Mouse (Mus musculus) left cerebral cortex, postnatal 10 days (tissue): ENCODE results near the gene H2-Ob. TPM values are rescaled to one million over a fixed set of nuclear protein-coding genes. Genes with fewer than 3 reads are reported as not detected.

Source experiments
- DNase-seq, 2 experiments: peaks; one replicate each; pipeline ENCODE4 v3.0.0; 2021 to 2022; ENCODE audit warnings: low spot score in 2 of 2, mixed read lengths in 1 of 2; ENCODE audit errors: extremely low spot score in 1 of 2
- intact Hi-C: fragments of 180-260 bp; cut with DNase I; formaldehyde crosslinking; loops from one replicate; pipeline ENCODE4 v1.15.1; 2025
- total RNA-seq, 2 experiments: library from RNA; stranded (reverse); gene quantifications; 2 replicates each; pipeline ENCODE4 v1.2.3; 2021

Gene H2-Ob
- total RNA-seq, 2 experiments from 2014 or later, result 0.39 TPM; not detected in 1

DNA sequence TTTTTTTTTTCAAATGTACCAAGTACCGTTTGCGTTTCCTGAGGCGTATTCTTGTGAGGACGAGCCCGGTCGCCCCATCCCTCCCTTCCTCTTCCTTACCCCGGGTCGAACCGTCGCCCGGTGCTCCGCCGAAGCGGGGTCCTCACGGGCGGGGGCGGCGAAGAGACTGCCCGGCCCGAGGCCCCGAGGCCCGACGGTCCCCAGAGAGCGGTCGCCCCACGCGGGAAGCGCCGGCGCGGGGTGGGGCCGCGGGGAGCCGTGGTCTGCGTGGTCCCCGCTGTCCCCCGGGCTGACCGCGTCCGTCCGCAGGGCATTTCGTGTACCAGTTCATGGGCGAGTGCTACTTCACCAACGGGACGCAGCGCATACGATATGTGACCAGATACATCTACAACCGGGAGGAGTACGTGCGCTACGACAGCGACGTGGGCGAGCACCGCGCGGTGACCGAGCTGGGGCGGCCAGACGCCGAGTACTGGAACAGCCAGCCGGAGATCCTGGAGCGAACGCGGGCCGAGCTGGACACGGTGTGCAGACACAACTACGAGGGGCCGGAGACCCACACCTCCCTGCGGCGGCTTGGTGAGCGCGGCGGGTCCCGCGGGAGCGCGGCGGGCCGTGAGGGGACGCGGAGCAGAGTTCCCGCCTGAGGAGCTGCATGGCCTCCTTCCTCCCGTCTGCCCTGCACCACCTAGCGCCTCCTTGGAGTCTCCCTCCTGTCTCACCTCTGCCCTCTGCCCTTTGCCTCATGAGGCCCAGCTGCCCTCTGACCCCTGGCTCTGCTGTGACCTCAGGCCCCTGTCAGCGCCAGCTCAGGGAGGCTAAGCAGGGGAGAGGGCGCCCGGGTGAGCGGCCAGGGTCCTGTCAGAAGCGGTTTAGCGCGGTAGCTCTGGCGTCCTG is 26.0 kb downstream of the H2-Ob start:
- intact Hi-C loops, result no loop called here
- DNase-seq, result no peak

DNA sequence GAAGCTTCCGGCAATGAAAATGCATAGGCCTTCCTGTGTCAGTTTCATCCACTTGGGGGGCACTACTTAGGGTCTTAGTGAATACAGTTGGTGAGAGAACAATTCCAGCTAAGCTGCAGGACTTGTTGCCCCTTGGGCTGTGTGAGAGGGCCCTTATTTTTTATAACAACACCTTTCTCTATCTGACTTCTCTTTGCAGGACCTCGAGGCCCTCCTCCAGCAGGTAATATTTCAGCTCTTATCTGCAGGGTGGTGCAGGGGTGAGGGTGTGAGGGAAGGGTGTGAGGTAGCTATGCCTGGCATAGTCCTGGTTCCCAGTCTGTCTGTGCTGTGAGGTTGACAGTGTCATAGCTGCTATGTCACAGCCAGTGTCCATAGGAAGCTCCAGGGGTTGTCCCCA is 29.6 kb downstream of the H2-Ob start:
- intact Hi-C loops, result no loop called here
- DNase-seq, result no peak

DNA sequence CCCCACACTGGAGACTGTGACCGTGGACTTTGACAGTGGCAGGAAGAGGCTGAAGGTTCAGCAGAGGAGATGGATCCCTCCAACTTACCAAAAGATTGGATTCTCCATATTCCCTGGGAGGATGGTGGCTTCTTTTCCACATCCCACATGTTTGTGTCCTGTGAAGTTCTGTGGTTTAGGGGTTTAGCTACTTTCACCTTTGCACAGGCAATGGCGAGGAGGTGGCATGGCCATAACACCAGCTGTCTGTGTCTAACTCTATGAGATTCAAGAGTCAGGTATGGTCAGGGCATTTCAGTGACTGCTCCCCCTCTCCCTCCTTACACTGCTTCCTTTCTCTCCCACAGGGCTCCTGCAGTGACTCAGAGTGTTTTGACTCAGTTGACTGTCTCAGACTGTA is 30.0 kb downstream of the H2-Ob start:
- DNase-seq, result no peak
- intact Hi-C loops, result no loop called here

DNA sequence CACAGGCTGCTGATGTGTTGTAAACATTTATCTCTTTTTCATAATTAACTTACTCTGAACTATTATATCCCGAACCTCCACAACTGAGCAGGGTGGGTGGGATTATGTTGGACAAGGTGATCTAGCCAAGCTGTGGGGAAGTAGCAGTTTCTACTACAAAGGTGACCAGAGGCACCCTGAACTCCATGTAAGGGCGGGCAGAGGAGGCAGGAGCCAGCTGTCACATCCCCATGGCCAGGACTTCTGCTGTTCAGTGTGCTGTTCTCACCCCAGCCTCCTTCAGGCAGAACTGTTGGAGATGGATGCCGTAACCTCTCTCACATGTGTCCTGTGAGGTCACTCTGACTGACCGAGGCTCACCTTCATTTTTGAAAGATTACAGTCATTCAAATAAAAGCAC is 31.1 kb downstream of the H2-Ob start:
- DNase-seq, result no peak

GRCm38 (mm10) chr17:34270230-34270629 is 31.5 kb downstream of the H2-Ob start:
- intact Hi-C loops, result no loop called here
- DNase-seq, result no peak

More for the DNA sequence above, 31.1 kb downstream of the H2-Ob start:
- intact Hi-C loops, result no loop called here

DNA sequence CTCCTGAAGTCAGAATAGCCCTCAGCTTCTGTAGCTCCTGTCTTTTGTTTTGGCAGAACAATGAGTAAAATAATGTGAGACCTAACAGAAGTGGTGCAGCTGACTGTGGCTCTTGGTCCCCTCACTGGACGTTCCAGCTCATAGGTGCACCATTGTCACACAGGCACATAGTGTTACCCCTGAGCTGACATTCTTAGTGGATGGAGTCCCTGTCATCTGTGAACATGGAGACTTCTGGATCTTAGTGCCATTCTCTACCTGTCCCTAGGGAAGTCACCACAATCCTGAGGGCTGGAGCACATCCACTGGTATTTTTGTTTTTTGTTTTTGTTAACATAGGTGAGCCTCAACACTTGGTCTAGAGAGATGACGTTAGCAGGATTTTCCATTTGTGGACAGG is 32.2 kb downstream of the H2-Ob start:
- DNase-seq, result no peak
- intact Hi-C loops, result no loop called here

- intact Hi-C loops, result no loop called here
- DNase-seq, result no peak
These were observed 33.4 kb downstream of the H2-Ob start for GRCm38 (mm10) chr17:34272102-34272501.

GRCm38 (mm10) chr17:34280499-34281038 is 41.9 kb downstream of the H2-Ob start:
- no peak for DNase-seq
- intact Hi-C loops, result no loop called here

GRCm38 (mm10) chr17:34281836-34282235 is 43.1 kb downstream of the H2-Ob start:
- intact Hi-C loops, result no loop called here

DNA sequence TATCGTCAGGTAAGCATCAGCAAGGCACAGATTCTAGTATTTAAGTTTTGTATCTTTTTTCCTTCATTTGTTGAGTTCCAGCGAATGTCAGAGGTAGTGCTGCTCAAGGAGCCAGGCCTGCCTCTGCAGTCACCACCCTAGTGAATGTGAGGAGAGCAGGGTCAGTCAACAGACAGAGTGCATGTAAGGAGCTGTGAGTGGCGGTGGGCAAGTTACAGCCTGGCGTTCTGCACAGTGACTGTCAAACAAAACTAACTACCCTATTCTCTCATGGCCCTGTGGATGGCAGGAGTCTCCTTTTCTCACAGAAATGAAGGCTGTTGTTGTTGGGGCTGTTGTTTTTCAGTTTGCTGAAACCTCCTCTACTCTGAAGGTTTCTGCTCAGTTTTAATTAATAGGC is 46.7 kb downstream of the H2-Ob start:
- DNase-seq, result no peak
- intact Hi-C loops, result no loop called here

More at GRCm38 (mm10) chr17:34281836-34282235, 43.1 kb downstream of the H2-Ob start:
- DNase-seq, result no peak

- intact Hi-C loops, result no loop called here
- DNase-seq, result no peak
These were observed 47.1 kb downstream of the H2-Ob start for GRCm38 (mm10) chr17:34285848-34286247.

- no peak for DNase-seq
- intact Hi-C loops, result no loop called here
These were observed 47.8 kb downstream of the H2-Ob start for GRCm38 (mm10) chr17:34286501-34286900.

DNA sequence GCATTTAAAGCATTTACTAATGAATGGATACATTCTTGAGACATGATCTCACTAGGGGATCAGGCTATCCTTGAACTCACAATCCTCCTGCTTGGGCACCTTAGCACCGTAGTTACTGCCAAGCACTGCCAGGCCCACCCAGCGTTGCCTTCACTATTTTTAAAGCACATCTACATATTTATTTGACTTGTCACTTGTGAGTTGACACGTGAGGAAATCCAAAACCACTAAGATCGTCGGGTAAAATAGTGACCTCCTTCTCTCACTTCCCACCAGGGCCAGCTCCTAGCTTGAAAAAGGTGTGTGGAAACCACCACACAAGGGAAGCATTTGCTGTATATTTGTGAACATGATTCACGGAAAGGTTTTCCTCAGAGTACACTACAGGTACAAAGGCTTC is 48.3 kb downstream of the H2-Ob start:
- no peak for DNase-seq
- intact Hi-C loops, result no loop called here

GRCm38 (mm10) chr17:34287648-34288047 is 48.9 kb downstream of the H2-Ob start, which contains the start of gene H2-Aa:
Gene H2-Aa, minus strand, starts transcription at chr17:34287823.
- intact Hi-C loops, result no loop called here
- DNase-seq, result peak; percentile 62 to 72

- intact Hi-C loops, result no loop called here
These were observed 49.4 kb downstream of the H2-Ob start for GRCm38 (mm10) chr17:34288131-34288530.

GRCm38 (mm10) chr17:34291609-34292008 is 52.9 kb downstream of the H2-Ob start:
- intact Hi-C loops, result no loop called here
- DNase-seq, result peak; percentile 77 to 83

More at GRCm38 (mm10) chr17:34288131-34288530, 49.4 kb downstream of the H2-Ob start:
- no peak for DNase-seq

- DNase-seq, result no peak
- intact Hi-C loops, result no loop called here
These were observed 53.9 kb downstream of the H2-Ob start for GRCm38 (mm10) chr17:34292570-34292969.

DNA sequence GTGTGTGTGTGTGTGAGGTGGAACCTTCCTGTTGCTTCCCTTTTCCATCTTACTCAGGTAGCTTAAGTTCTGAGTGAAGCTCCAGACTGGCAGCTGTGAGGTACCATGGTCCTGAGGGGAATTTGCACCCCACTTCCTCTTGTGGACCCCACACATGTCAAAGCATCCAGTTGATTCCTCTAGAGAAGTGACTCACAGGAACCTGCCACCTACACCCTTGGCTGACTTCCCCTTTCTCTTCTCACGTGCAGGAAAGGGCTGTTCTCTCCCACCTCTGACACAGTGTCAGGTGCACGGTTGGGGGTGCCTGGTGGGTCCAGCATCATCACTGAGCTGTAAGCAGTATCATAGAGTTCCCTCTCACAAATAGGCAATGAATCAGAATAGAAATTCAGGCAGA is 54.8 kb downstream of the H2-Ob start:
- DNase-seq, result no peak
- intact Hi-C loops, result no loop called here

DNA sequence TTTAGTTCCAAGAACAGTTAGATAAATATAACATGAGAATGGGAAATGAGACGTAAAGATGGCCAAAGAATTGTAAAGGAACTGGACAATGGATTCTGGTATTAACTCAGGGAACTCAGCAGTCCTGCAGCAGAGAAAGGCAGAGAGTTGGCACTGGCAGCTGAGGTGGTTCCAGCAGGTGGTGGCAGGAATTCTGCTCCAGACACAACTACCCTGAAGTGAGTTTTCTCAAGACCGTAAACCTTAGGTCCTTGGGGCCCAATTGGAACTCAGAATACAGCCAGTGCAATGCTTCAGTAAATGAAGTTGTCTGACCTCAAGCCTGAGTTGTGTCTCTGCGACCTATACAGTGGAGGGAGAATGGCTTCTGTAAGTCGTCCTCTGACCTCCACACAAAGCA is 55.5 kb downstream of the H2-Ob start:
- no peak for DNase-seq
- intact Hi-C loops, result no loop called here

- DNase-seq, result no peak
- intact Hi-C loops, result no loop called here
These were observed 56.6 kb downstream of the H2-Ob start for GRCm38 (mm10) chr17:34295307-34295706.
